Mouse (Mus musculus): ENCODE data around the gene Pard6a. TPM values are rescaled to one million over a fixed set of nuclear protein-coding genes. Genes with fewer than 3 reads are reported as not detected.

Gene Pard6a
- total and polyA plus RNA-seq, 2 experiments from 2014 or later, result 14.0 to 16.7 TPM

- ATAC-seq (ENCODE audit: insufficient read depth, low read depth) (no peak), DNase-seq (ENCODE audit: low spot score) (no peak)
- Histone ChIP-seq H3K36me3 (replicated peaks; ENCODE audit: control insufficient read depth, insufficient read depth, low read length) (no peaks in the 10 kb centered on the region), H3K4me3 (ENCODE audit: low read depth, low read length) (no peak overlapping the region), H3K4me2 (ENCODE audit: low read depth, low read length) (no peak overlapping the region), H3K9ac (replicated peaks; ENCODE audit: low read depth, low read length) (no peak overlapping the region), H3K4me1 (ENCODE audit: control insufficient read depth, insufficient read depth) (peaks cover 6% of the 10 kb centered on the region), H3K27ac (ENCODE audit: low read depth) (no peak overlapping the region), H3K27me3 (ENCODE audit: control insufficient read depth, insufficient read depth, low read length) (peaks cover 15% of the 10 kb centered on the region; the same call in 1 of the 2 replicates), H3K9me3 (replicated peaks; ENCODE audit: control insufficient read depth, low read length) (0 out of 2 replicates have a peak, but pooled peaks cover 6% of the 10 kb centered on the region)
- WGBS, result 86% methylated on average over 9 of the region's 9 CpGs
- TF ChIP-seq CTCF (IDR thresholded peaks at IDR 0.05; ENCODE audit: low read depth) (no peak), EP300 (IDR thresholded peaks at IDR 0.05; ENCODE audit: low read depth) (no peak)
Observed at GRCm38 (mm10) chr8:105689983-105690360, 11.0 kb upstream of the Pard6a start.

GRCm38 (mm10) chr8:105690978-105691377 lies 10.0 kb upstream of the Pard6a start:
- no peaks in the 10 kb centered on the region for H3K36me3 ChIP-seq (replicated peaks; ENCODE audit: control insufficient read depth, insufficient read depth, low read length)
- H3K9ac ChIP-seq (replicated peaks; ENCODE audit: low read depth, low read length), result no peak overlapping the region
- no peak overlapping the region for H3K27ac ChIP-seq (ENCODE audit: low read depth)
- H3K4me3 ChIP-seq (ENCODE audit: low read depth, low read length), result no peak overlapping the region
- no peak for ATAC-seq (ENCODE audit: insufficient read depth, low read depth)
- peaks cover 6% of the 10 kb centered on the region for H3K4me1 ChIP-seq (ENCODE audit: control insufficient read depth, insufficient read depth)
- DNase-seq (ENCODE audit: low spot score), result no peak
- H3K27me3 ChIP-seq (ENCODE audit: control insufficient read depth, insufficient read depth, low read length), result peaks cover 19% of the 10 kb centered on the region; the same call in 1 of the 2 replicates
- 0 out of 2 replicates have a peak, but pooled peaks cover 6% of the 10 kb centered on the region for H3K9me3 ChIP-seq (replicated peaks; ENCODE audit: control insufficient read depth, low read length)
- no peak overlapping the region for H3K4me2 ChIP-seq (ENCODE audit: low read depth, low read length)
- 65% methylated on average over 14 of the region's 14 CpGs for WGBS
- TF ChIP-seq CTCF (IDR thresholded peaks at IDR 0.05; ENCODE audit: low read depth) (no peak), EP300 (IDR thresholded peaks at IDR 0.05; ENCODE audit: low read depth) (no peak)

GRCm38 (mm10) chr8:105692449-105693182 lies 8.3 kb upstream of the Pard6a start:
- H3K4me1 ChIP-seq (ENCODE audit: control insufficient read depth, insufficient read depth), result peaks cover 6% of the 10 kb centered on the region
- H3K27ac ChIP-seq (ENCODE audit: low read depth), result no peak overlapping the region
- TF ChIP-seq CTCF (IDR thresholded peaks at IDR 0.05; ENCODE audit: low read depth) (no peak), EP300 (IDR thresholded peaks at IDR 0.05; ENCODE audit: low read depth) (no peak)
- DNase-seq (ENCODE audit: low spot score), result no peak
- ATAC-seq (ENCODE audit: insufficient read depth, low read depth), result no peak
- H3K4me3 ChIP-seq (ENCODE audit: low read depth, low read length), result no peak overlapping the region
- peaks cover 19% of the 10 kb centered on the region; the same call in 1 of the 2 replicates for H3K27me3 ChIP-seq (ENCODE audit: control insufficient read depth, insufficient read depth, low read length)
- H3K9me3 ChIP-seq (replicated peaks; ENCODE audit: control insufficient read depth, low read length), result 0 out of 2 replicates have a peak, but pooled peaks cover 6% of the 10 kb centered on the region
- H3K36me3 ChIP-seq (replicated peaks; ENCODE audit: control insufficient read depth, insufficient read depth, low read length), result peaks cover 10% of the 10 kb centered on the region
- H3K4me2 ChIP-seq (ENCODE audit: low read depth, low read length), result no peak overlapping the region
- 91% methylated on average over 11 of the region's 11 CpGs for WGBS
- H3K9ac ChIP-seq (replicated peaks; ENCODE audit: low read depth, low read length), result no peak overlapping the region

GRCm38 (mm10) chr8:105693648-105694047 lies 7.3 kb upstream of the Pard6a start:
- 13% methylated on average over 16 of the region's 30 CpGs for WGBS

GRCm38 (mm10) chr8:105694051-105694799 lies 6.7 kb upstream of the Pard6a start:
- Histone ChIP-seq H3K27me3 (ENCODE audit: control insufficient read depth, insufficient read depth, low read length) (peaks cover 19% of the 10 kb centered on the region; the same call in 1 of the 2 replicates), H3K4me2 (ENCODE audit: low read depth, low read length) (peak overlapping the region; percentile 65), H3K4me1 (ENCODE audit: control insufficient read depth, insufficient read depth) (peaks cover 6% of the 10 kb centered on the region), H3K4me3 (ENCODE audit: low read depth, low read length) (peak overlapping the region; percentile 40), H3K36me3 (replicated peaks; ENCODE audit: control insufficient read depth, insufficient read depth, low read length) (peaks cover 24% of the 10 kb centered on the region), H3K9ac (replicated peaks; ENCODE audit: low read depth, low read length) (no peak overlapping the region), H3K9me3 (replicated peaks; ENCODE audit: control insufficient read depth, low read length) (0 out of 2 replicates have a peak, but pooled peaks cover 6% of the 10 kb centered on the region), H3K27ac (ENCODE audit: low read depth) (no peak overlapping the region)
- 10% methylated on average over 40 of the region's 40 CpGs for WGBS
- peak; percentile 16; the same call in 1 of the 2 replicates for ATAC-seq (ENCODE audit: insufficient read depth, low read depth)
- TF ChIP-seq CTCF (IDR thresholded peaks at IDR 0.05; ENCODE audit: low read depth) (no peak; the same call in 1 of the 2 replicates), EP300 (IDR thresholded peaks at IDR 0.05; ENCODE audit: low read depth) (no peak)
- no peak for DNase-seq (ENCODE audit: low spot score)

More at GRCm38 (mm10) chr8:105693648-105694047, 7.3 kb upstream of the Pard6a start:
- H3K9ac ChIP-seq (replicated peaks; ENCODE audit: low read depth, low read length), result no peak overlapping the region
- peaks cover 19% of the 10 kb centered on the region; the same call in 1 of the 2 replicates for H3K27me3 ChIP-seq (ENCODE audit: control insufficient read depth, insufficient read depth, low read length)
- H3K4me1 ChIP-seq (ENCODE audit: control insufficient read depth, insufficient read depth), result peaks cover 6% of the 10 kb centered on the region
- H3K9me3 ChIP-seq (replicated peaks; ENCODE audit: control insufficient read depth, low read length), result 0 out of 2 replicates have a peak, but pooled peaks cover 6% of the 10 kb centered on the region
- peak overlapping the region; percentile 40 for H3K4me3 ChIP-seq (ENCODE audit: low read depth, low read length)
- peak; percentile 70 for ATAC-seq (ENCODE audit: insufficient read depth, low read depth)
- no peak overlapping the region for H3K27ac ChIP-seq (ENCODE audit: low read depth)
- peaks cover 21% of the 10 kb centered on the region for H3K36me3 ChIP-seq (replicated peaks; ENCODE audit: control insufficient read depth, insufficient read depth, low read length)
- peak overlapping the region; percentile 65 for H3K4me2 ChIP-seq (ENCODE audit: low read depth, low read length)
- TF ChIP-seq EP300 (IDR thresholded peaks at IDR 0.05; ENCODE audit: low read depth) (no peak), CTCF (IDR thresholded peaks at IDR 0.05; ENCODE audit: low read depth) (no peak)
- no peak for DNase-seq (ENCODE audit: low spot score)

Measured in heart, postnatal 0 days (tissue).